Mouse (Mus musculus) heart, postnatal 36 days (tissue): ENCODE results near the gene Srrm4. TPM values are rescaled to one million over a fixed set of nuclear protein-coding genes. Genes with fewer than 3 reads are reported as not detected.

ENCODE experiments used
- DNase-seq, 2 experiments: peaks; one replicate each; pipeline ENCODE4 v3.0.0; 2021 to 2022
- intact Hi-C: fragments of 180-260 bp; cut with DNase I; formaldehyde crosslinking; loops from one replicate; pipeline ENCODE4 v1.15.1; 2025
- total RNA-seq, 2 experiments: library from RNA; stranded (reverse); gene quantifications; 2 replicates each; pipeline ENCODE4 v1.2.3; 2021

Gene Srrm4
- total RNA-seq, 2 experiments from 2014 or later: 6.7 to 7.8 TPM

DNA sequence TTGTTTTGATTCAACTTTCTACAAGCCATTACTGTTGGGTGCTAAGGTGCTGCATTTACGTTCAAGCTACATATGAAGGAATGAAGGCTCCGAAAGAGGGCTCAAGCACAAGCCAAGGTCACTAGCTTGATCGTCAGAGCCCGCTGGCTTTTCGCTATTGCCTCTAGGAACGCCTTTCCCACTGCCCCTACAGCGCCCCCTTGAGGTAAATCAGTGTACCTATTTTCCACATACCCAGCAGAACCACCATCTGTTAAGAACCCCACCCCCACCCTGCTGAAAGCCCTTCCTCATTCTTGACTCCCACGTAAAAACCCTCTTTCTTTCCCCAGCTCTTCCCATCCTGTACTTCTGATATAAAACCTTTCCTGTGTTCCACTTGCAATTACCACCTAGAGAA, 35.0 kb downstream of the Srrm4 start:
- intact Hi-C loops: no loop called here
- DNase-seq: no peak

- intact Hi-C loops: no loop called here
- DNase-seq: no peak
These were observed 37.7 kb downstream of the Srrm4 start for GRCm38 (mm10) chr5:116553868-116554267.

DNA sequence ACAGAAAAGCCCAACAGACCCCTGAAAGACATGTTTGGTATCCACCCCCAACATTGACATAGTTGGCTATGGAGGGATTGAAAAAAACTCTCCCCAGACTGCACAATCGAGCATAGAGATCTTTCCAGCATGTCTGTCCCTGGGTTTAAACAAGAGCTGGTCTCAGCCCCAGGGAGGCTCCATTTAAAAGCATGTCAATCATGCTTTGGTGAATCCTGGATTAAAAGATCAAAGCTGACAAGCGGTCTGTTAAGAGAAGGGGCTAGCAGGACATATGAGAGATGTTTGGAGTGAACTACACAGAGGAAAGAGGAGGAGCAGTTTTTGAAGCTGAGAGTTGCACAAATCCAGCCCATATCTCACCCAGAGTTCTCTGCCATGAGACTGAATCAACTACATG, 38.5 kb downstream of the Srrm4 start:
- intact Hi-C loops: no loop called here
- no peak for DNase-seq

GRCm38 (mm10) chr5:116552584-116552983, 39.0 kb downstream of the Srrm4 start:
- DNase-seq: no peak
- intact Hi-C loops: no loop called here

GRCm38 (mm10) chr5:116545746-116546145, 45.9 kb downstream of the Srrm4 start:
- intact Hi-C loops: no loop called here
- DNase-seq: no peak

- DNase-seq: no peak
- intact Hi-C loops: no loop called here
These were observed 49.3 kb downstream of the Srrm4 start for GRCm38 (mm10) chr5:116542317-116542716.

DNA sequence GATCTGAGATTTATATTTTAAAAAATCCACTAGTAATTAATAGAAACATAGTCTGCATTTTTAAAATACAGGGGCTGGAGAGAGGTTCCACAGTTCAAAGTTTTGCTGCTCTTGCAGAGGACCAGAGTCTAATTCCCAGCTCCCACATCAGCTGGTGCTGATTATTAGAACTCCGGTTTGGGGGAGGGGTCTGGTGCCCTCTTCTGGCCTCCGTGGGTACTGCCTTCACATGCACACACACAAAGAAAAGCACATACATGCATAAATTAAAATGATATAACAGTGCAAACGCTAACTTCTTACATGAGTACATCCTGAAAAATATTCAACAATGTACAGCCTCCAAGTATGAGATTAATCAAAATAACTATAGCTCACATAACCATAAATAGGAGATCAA, 50.5 kb downstream of the Srrm4 start:
- intact Hi-C loops: no loop called here
- DNase-seq: no peak

- intact Hi-C loops: no loop called here
These were observed 52.3 kb downstream of the Srrm4 start for GRCm38 (mm10) chr5:116539360-116539759.

GRCm38 (mm10) chr5:116538491-116538890, 53.1 kb downstream of the Srrm4 start:
- DNase-seq: no peak
- intact Hi-C loops: no loop called here

More at GRCm38 (mm10) chr5:116539360-116539759, 52.3 kb downstream of the Srrm4 start:
- no peak for DNase-seq

- DNase-seq: no peak
- intact Hi-C loops: no loop called here
These were observed 65.3 kb downstream of the Srrm4 start for GRCm38 (mm10) chr5:116526324-116526723.

GRCm38 (mm10) chr5:116525308-116525707, 66.3 kb downstream of the Srrm4 start:
- no peak for DNase-seq
- intact Hi-C loops: no loop called here

DNA sequence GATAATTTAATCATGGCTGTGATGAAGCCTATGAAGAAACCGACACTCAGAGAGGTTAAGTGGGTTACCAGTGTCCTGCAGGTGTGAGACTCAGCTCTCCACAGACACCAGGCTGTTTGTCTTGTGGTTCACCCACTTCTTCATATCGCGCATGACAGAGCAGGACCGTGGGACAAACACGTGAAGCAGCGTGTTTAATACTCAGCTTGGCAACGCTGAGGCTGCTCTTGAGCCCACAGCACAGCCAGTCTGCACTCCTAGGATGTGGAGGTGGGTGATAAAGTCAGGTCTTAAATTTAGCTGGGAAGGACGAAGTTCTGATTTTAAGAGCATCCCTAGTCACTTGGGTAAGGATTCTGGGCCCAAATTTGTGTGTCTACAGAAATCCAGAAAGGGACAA, 68.1 kb downstream of the Srrm4 start:
- no peak for DNase-seq
- intact Hi-C loops: no loop called here

- DNase-seq: no peak
- intact Hi-C loops: no loop called here
These were observed 68.5 kb downstream of the Srrm4 start for GRCm38 (mm10) chr5:116523079-116523478.

DNA sequence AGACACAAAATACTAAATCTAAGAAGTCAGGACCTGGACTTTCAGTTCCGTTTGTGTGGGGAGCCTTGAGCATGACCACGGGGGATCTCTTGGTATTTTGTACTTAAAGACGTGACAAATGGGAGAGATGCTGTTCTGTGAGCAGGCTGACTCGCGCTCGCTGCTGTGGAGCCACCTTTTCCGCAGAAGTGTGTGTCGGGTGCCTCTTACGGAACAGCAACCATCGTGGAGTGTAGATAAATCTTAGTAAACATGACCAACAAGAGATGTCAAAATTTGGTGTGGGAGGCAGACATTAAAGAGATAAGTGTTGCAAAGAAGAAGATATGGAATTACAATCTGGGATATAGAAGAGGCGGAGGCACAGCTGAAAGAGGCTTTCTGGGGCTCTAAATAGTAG, 69.3 kb downstream of the Srrm4 start:
- intact Hi-C loops: no loop called here

DNA sequence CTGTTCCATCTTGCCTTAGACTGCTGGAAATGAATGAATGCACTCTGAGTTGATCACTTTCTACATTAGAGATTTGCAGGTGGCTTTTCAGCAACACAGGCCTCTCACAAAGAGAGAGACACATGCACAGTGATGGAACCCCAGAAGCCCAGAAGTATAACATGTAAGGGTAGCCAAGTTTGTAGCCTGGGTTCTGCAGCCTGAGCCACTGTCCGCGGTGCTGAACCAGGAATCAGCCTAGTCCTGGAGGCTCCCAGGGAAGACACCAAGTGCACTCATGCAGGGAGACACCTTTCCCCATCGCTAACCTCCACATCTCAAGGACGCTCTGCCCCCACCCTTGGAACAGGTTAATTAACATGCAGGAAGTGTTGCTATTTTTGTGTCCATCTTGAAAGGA, 73.6 kb downstream of the Srrm4 start:
- DNase-seq: no peak
- intact Hi-C loops: no loop called here

More for the DNA sequence above, 69.3 kb downstream of the Srrm4 start:
- no peak for DNase-seq

GRCm38 (mm10) chr5:116512135-116512534, 79.5 kb downstream of the Srrm4 start:
- no peak for DNase-seq
- intact Hi-C loops: no loop called here

- intact Hi-C loops: no loop called here
- DNase-seq: no peak
These were observed 81.4 kb downstream of the Srrm4 start for GRCm38 (mm10) chr5:116510229-116510628.

DNA sequence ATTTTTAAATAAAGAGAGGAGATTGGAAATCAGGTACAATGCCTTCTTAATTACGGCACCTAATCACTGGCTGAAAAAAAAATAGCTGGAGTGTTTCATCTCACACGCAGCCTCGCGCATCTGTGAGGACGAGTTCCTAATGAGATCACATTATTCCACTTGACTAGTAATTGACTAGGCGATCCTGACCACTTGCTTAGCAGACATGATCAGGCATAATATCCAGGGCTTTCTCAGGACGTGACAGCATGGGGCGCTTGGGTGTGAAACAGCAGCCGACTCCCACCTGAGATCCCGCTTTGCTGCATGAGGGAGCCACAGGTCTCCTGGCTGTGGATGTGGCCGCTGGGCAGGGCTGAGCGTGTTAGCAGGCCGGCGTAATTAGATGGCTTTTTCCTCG, 90.3 kb downstream of the Srrm4 start:
- no peak for DNase-seq
- intact Hi-C loops: no loop called here

- intact Hi-C loops: no loop called here
- no peak for DNase-seq
These were observed 92.6 kb downstream of the Srrm4 start for GRCm38 (mm10) chr5:116498880-116499640.

DNA sequence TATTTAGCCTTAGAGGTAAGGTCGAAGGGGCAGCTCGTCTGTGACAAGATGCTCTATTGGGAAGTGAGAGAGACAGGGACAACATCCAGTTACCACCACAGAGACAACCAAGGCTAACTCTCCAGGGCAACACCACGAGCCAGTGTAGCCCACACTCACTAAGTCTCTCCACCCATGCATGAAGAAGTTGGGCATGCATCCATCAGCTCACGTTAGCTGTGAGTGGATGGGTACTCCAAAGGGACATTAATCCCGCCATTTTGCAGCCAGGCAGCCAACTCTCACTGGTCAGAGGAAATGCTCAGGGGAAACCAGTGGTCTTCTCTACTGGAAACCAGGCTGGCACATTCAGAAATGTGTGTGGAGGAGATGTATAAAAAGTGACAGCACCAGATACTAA, 93.8 kb downstream of the Srrm4 start:
- intact Hi-C loops: no loop called here
- DNase-seq: no peak

DNA sequence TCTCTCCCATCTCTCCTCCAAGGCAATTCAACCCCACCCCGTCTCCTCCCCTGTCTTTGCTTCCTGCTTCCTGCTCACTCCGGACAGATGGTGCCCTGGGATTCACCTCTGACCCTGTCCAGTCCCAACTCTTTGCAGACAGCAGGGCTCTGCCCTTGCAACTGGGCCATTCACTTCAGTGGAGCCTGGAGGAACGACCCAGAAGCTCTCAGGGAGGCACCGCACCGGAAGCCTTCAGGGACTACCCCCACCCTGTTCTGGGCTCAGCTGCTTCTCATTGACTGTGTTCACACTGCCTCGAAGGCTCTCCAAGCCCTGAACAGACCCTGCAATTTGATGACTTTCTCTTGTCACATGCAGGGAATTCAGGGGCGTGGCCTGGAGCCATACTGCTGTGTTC, 94.4 kb downstream of the Srrm4 start:
- no peak for DNase-seq
- intact Hi-C loops: no loop called here

DNA sequence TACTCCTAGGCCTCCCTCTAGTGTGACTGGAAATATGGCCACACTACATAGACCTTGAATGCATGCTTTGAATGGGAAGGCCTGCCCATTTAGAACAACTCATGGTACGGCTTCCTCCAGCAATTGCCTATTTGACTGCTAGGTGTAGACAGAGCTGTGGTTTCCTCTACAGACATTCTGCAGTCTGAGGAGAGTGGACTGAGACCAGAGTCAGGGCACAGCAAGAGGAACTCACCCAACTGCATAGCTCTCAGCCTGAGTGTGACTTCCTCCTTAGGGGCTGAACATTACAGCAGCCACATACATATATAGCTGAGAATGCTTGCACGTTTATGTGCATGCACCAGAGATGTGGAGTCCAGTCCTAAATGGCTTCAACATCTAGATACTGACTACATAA, 94.9 kb downstream of the Srrm4 start:
- DNase-seq: no peak
- intact Hi-C loops: no loop called here

DNA sequence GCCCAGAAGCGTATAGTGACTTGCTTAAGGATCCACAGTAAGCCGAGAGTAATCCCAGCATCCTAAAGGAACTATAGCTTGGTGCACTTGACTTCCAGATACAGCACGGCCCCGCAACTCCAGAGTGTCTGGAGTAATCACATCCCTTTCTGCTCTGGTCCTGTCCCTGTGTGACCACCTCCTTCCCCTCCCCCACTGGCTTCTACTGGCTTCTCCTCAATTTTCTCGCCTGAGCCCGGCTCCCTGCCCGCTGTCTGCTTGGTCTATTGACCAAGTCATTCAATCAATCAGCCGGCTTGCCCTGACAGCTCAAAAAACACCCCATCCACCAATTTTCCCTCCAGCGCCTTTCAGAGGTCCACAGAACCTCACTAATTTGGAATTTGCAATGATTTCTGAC, 96.2 kb downstream of the Srrm4 start:
- DNase-seq: no peak
- intact Hi-C loops: no loop called here
